Mouse (Mus musculus) lung, adult 2 months (tissue): ENCODE data around the gene Sh2d1b2.

Experiments used
- CTCF ChIP-seq: fragments of 200-500 bp; IDR thresholded peaks from 2 replicates; pipeline ENCODE4 v1.5.1; 2011; ENCODE audit warnings: mild to moderate bottlenecking, low read length, control low read depth; ENCODE audit not compliant: insufficient read depth
- POLR2A ChIP-seq: fragments of 200-500 bp; IDR thresholded peaks from 2 replicates; pipeline ENCODE4 v1.6.1; 2011; ENCODE audit warnings: low read depth, mild to moderate bottlenecking, control low read depth, low read length, borderline replicate concordance; ENCODE audit errors: extremely low read depth

DNA sequence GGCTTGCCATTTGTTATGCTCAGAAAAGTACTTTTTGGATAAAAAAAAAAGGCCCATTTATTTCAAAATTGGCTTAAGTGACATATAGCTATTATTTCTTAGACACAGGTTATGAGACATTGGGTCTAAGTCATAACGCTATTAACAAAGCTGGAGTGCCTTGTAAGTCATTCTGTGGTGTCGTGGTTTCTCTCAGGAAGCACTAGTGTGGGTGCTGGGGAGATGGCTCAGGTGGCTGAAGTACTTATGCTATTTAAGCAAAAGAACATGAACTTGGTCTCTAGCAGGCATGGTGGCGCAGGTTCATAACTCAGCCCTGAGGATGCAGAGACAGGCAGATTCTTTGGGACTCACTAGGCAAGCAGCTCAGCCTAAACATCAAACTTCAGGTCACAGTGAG is 47.4 kb upstream of the Sh2d1b2 start:
- no peak for TF ChIP-seq POLR2A
- no peak for TF ChIP-seq CTCF
